Mouse (Mus musculus): ENCODE measurements around the gene Plekha7.
"Not testable (repeated sequence)": the region's sequence is repeated elsewhere in the genome, so short reads cannot be mapped to it uniquely, and the experiment has no call there.

Plekha7 gene

DNA sequence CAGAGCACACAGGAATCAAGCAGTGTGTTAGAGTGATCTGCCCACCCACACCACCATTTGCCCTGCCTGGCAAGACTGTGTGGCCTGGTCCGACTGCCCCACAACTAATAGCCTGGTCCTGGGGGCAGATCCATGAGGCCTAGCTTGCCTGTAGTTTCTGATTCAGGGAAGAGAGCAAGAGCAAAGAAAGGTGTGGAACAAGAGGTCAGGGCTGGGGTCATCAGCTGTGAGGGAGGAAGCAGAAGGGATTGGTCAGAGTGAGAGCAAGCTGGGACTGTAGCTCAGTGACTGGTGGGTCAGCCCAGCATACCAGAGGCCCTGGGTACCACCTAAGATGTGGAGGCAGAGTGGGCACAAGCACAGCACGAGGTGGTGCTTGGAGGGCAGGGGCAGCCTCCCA is 181.1 kb downstream of the Plekha7 start:
- no peak for DNase-seq (ENCODE audit: low read depth)

DNA sequence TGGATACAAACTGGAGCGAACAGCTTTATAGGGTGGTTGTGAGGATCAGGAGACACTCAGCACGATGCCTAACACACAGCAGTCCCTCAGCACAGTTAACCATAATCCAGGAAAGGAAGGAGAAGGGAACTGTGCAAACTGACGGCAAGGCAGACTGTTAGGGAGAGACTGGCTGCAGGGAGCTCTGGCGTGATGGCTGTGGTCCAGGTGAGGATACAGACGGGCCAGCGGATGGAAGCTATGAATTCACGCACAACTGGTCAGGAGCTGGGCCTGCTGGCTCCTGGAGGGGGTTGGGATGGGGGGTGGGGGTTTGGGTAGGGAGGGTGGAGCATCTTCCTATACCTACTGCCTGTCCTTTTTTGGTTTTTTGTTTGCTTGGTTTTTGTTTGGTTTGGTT is 182.5 kb downstream of the Plekha7 start:
- DNase-seq (ENCODE audit: low read depth), result no peak

DNA sequence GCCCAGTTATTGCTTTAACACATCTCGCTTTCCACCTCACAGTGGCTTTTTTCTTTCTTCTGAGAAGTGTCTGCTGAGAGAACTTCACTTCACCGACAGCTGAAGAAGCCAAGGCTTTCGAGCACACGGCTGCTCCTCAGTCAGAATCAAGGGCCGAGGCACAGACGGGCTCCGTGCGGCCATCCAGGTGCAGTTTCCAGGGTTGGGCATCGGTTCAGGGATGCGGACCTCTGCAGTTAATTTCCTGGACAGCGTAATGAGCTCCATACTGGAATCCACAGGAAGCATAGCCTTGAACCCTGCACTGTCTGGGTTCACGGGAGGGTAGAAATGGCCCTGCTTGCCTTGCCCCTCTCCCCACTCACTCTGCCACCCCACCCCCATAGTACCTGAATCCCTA is 184.1 kb downstream of the Plekha7 start:
- DNase-seq (ENCODE audit: low read depth), result no peak

DNA sequence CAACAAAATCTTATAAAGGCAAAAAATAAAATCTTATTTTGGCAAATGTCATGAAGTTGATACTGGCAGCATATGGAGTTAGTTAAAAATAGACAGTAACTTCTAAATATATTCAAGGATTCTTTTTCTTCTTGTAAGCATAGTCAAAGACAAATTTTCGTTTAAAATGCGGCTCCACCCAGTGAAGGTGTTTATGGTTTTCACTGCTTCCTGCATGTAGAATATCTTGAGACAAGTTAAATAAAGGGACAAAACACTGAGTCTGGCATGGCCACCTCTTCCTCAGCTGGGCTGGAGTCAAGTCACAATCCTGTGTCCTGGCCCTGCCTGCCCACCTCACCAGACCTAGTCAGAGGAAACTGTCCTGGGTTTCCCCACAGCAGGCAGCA is 184.6 kb downstream of the Plekha7 start:
- DNase-seq (ENCODE audit: low read depth), result no peak

DNA sequence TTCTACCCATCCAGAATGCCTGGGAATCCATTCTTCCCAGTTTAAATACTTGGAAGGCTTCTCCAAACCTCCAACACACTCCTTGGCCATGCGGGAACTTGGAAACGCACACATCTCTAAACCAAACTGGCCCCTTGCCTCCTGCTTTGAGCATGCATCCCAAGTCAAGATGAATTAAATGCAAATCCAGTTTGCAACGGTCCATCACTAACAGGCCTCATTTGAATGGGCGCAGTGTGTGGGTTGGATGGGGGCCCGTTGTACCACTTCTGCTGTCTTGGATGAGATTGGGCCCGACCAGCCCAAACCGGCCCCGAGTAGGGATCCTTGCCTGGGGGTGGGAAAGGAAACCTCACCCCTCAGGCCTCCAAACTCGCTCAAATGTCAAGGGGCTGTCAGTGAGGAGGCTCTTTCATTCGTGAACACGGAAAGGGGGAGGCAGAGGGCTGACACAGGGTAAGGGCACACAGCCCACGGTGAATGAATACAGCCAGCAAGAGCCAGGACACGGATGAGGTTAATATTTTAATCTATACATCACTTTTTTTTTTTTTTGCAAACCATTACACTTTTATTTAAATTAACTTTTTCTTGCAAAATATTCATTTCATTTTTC is 185.1 kb downstream of the Plekha7 start:
- no peak for DNase-seq (ENCODE audit: low read depth)

DNA sequence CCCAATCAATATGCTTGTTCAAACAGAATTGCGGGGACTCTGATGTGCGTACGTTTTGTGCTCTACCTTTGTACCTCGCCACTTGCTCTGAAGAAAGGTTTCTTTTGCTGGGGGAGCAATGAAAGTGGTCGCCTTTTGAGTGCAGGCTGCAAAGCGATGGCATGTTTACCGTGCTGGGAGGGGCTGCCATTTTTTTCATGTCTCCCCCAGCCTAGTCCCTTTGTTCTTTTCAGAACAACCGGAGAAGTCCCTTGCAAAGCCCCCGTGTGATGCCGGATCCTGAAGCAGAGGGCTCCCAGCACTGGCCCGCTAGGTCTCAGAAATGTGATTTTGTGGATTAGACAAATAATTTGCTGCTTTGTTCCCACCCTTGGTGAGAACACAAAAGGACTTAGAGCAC is 187.0 kb downstream of the Plekha7 start:
- no peak for DNase-seq (ENCODE audit: low read depth)

DNA sequence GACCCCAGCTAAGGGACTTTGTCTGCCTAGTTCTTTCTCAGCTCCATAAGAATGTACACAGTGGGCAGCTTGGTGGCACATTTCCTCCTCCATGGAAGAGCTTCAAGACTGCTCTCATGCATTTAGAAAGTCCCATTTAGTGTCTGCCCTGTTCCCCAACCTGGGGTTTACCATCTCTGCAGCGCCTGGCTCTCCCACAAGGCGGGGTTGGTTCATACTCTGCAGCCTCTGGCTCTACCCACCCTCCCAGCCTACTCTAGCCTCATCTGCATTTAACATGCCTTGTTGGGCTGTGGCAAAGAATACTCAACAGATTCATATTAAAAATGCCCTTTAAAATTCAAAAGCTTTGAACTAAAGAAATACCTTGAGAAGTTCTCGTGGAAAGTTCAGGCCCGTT is 187.4 kb downstream of the Plekha7 start:
- no peak for DNase-seq (ENCODE audit: low read depth)

DNA sequence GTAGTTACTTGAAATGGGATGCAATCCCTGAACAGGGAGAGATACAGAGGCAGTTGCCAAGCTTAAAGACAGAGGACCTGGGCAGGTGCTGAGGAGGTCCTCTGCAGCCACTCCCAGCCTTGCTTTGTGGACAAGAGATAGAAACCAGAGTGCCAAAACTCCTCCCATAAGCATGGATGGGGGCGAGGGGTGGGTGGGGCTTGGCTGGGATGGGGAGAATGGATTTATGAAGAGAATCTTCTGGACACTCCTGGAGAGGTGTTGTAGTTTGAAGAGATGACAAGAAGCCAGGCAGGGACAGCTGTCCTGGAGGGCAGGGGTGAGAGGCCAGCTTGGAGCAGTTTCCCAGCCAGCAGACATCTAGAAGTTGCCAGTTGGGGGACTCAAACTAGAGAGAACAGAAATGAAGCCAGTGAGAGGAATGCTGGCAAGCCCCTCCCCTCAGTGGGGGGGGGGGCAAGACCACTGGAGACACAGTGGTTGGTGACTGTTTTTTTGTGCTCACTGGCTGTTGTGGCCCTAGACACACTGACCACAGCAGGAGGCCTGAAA is 188.8 kb downstream of the Plekha7 start:
- DNase-seq (ENCODE audit: low read depth), result no peak

DNA sequence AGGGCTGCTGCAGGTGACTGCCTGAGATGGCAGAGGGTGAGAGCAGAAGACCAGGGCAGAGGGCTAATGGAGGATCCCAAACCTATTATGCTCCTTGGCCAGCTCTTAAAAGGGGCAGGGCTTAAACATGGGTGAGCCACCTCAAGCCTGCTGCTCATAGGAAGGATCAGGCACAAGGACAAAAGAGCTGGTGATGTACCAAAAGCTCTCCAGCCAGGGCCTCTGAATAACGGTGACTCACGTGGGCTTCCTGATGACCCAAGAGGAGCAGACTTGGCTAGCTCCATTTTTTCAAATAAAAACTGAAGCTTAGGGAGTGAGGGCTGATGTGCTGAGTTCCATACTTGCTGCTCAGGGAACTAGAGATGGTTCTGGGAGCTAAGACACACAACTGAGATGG is 192.2 kb downstream of the Plekha7 start:
- no peak for DNase-seq (ENCODE audit: low read depth)

DNA sequence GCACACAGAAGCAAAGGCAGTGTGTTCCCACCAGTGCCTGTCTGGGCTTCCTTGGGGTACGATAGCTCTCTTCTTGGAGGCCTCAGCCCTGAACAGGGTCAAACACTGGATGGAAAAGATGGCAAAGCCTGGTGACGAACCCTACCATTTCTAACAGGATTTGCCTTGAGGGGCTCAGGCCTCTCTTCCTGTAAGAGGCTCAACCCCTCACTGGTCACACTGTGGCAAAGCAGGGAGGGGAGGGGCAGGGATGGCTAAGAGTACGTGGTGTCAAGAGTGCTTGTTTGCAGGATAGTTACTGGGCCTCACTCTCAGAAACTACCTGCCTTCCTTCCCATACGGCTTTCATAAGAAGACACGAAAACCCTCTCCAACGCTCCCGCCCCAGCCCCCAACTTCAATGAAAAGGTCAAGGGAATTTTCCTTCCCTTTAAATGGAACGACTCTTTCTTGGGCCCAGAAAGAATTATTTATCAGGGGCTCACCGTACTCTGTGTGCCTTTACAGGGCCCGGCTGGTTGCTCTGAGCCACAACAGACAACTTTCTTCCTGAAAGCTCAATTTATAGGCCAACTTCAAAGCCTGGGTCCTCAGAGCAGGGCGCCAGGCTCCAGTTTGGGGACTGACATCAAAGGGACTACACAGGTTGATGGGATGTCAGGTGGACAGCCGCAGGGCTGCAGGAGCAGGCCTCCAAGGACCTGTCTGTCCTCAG is 192.8 kb downstream of the Plekha7 start:
- DNase-seq (ENCODE audit: low read depth), result no peak

DNA sequence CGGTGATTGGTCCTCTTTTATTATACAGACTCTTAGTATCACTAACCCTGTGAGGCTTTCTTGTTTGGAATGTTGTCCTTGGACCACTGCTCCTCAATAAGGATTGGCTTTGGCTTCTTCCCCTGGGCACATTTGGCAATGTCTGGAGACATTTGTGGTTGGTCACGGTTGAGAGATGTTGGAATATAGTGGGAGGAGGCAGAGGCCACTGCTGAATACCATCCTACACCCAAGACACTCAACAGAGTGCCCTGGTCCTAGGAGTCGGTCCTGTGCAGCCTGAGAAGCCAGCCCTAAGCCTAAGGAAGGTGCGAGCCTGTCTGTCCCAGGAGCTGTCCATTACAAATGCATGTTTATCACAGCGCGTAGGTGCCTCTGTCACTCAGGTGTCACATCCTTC is 196.6 kb downstream of the Plekha7 start:
- no peak for DNase-seq (ENCODE audit: low read depth)

DNA sequence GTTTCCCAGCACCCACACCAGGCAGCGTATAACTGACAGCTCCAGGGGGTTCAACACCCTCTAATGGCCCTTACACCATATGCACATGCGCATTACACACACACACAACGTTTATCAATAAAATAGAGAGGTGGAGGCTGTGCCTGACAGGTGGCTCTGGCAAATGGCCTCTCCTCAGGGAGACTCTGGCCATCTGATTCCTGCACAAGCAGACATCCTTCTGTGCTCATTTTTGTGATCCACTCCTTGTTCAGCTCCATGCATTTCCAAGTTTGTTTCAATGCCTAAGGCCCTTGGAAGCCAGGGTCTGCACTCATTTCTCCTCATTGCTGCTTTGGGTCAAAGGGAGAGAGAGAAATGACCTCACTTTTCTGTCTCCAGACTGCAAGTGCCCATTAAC is 197.5 kb downstream of the Plekha7 start:
- no peak for DNase-seq (ENCODE audit: low read depth)

DNA sequence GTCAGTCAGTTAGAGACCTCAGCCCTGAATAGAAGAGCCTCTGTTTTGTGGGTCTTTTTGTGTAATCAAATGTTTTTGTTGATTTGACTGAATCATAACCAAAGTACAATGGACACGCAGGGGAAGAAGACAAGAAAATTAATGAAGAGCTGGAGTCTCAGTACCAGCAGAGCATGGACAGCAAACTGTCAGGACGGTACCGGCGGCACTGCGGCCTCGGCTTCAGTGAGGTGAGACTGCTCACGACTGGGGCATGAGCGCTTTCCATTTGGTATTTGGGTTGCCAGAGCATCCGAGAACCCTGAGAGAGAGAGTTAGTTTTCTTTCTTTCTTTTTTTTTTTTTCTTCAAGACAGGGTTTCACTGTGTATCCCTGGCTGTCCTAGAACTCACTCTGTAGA is 205.1 kb downstream of the Plekha7 start:
- no peak for DNase-seq (ENCODE audit: low read depth)

DNA sequence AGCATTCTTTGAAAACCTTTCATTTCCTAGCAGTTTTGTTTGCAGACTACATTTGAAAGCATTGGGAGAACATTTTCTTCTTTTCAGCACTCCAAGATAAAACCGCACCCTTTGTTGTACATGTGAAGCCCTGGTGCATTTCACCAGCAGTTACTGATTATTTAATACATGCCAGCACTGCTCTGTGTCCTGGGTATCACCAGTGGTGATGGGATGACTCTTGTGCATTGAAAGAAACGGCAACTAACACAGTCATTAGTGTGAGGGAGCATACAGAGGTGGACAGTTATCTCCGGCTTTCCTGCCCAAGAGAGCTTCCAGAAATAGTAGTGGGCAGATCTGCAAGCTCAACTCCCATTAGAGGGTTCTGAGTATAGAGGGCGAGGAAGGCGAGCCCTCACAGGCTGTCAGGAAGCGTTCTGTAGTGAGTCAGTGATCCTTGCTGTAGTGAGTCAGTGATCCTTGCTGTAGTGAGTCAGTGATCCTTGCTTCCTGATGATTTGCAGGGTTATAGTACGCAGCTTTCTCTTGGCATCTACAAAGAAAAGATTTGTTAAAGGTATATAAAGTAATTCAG is 208.1 kb downstream of the Plekha7 start:
- DNase-seq (ENCODE audit: low read depth), result no peak

DNA sequence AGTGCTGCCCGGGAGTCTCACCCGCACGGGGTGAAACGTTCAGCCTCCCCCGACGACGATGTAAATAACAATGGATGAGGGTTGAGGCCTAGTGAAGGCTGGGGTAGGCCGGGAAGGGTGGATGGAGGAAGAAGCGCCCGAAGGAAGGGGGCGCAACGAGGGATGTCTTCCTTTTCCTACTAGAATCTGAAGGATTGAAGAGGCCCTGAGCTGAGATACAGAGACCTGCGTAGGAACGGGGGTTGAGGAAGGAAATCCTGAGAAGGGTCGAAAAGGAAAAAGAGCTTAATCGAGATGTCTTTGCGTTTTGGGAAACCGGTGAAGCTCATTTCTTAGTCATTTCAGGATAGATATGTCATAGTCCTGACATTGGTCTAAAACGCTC is 214.7 kb downstream of the Plekha7 start:
- peak; percentile 48 for DNase-seq (ENCODE audit: low read depth)

DNA sequence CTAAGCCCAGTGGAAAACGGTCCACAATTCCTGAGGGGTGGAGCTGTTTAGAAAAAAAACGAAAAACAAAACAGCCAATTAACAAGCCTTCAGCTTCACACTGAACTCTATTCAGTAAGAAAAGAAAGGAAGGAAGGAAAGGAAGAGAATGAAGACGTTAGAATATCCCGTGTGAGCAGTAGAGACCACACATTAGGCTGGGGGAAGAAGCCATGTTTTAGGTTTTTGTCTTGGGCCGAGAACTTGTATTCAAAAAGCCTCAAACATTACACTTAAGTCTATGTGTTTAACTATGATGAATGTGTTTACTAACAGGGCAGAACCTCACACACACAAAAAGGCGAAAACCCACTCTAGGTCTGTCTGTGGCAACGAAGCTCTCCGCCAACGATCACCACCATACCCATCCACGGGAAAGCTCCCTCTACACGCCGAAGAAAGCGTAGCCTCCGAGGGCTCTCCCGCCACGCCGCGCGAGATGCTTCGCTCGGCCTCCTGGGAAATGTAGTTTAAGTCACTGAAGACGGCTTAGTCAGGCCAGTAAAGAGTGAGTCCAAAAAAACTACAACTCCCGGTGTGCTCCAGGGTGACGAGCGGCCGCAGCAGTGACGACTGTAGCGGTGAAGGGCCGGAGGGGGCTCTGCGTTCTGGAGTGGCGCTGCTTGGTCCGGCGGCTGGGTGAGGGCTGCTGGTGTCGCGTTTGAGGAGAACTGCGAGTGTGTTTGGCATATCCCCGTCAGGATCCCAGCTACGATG is 215.3 kb downstream of the Plekha7 start:
- peak; percentile 89 for DNase-seq (ENCODE audit: low read depth)

DNA sequence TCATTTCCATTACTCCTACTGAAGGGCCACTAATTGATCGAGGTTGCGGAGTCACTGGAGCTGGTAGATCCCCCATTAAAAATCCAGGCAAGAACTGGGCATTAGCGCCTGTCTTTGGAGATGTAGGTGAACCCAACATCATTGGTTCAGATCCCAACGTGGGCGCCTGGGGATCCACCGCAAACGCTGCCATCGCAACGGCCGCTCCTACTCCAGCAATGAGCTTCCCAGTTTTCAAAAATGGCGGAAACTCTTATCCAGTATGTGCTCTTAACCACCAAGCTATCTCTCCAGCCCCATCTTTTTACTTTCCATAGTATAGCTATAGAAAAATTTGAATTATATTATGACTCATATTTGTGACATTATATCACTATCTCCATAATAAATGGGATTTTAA is 223.8 kb downstream of the Plekha7 start, which contains the start of gene Gm4353:
Gene Gm4353, minus strand, starts transcription at position 270 of the 400 bp plus-strand sequence.
- DNase-seq (ENCODE audit: low read depth), result not testable (repeated sequence)

Measured in c-Kit-positive CD71-negative TER-119-negative erythroid progenitor cells, embryonic 14.5 days (primary cell).